Mouse (Mus musculus): Measurements from ENCODE around the gene Mtmr12. TPM values are rescaled to one million over a fixed set of nuclear protein-coding genes. Genes with fewer than 3 reads are reported as not detected.

The Mtmr12 gene
- total RNA-seq, 2 experiments from 2014 or later, result 15.1 to 24.7 TPM

- ATAC-seq (replicated peaks; ENCODE audit: low FRiP score, poor library complexity, severe bottlenecking), result no peak
These were observed 26.6 kb downstream of the Mtmr12 start for GRCm38 (mm10) chr15:12231462-12231861.

GRCm38 (mm10) chr15:12232429-12232828 is 27.6 kb downstream of the Mtmr12 start:
- ATAC-seq (replicated peaks; ENCODE audit: low FRiP score, poor library complexity, severe bottlenecking), result no peak

- ATAC-seq (replicated peaks; ENCODE audit: low FRiP score, poor library complexity, severe bottlenecking), result no peak
These were observed 28.2 kb downstream of the Mtmr12 start for GRCm38 (mm10) chr15:12233021-12233420.

- no peak for ATAC-seq (replicated peaks; ENCODE audit: low FRiP score, poor library complexity, severe bottlenecking)
These were observed 30.7 kb downstream of the Mtmr12 start for GRCm38 (mm10) chr15:12235559-12235958.

- no peak for ATAC-seq (replicated peaks; ENCODE audit: low FRiP score, poor library complexity, severe bottlenecking)
These were observed 31.2 kb downstream of the Mtmr12 start for GRCm38 (mm10) chr15:12235983-12236382.

GRCm38 (mm10) chr15:12236961-12237360 is 32.1 kb downstream of the Mtmr12 start:
- ATAC-seq (replicated peaks; ENCODE audit: low FRiP score, poor library complexity, severe bottlenecking), result no peak

GRCm38 (mm10) chr15:12237539-12237938 is 32.7 kb downstream of the Mtmr12 start:
- no peak for ATAC-seq (replicated peaks; ENCODE audit: low FRiP score, poor library complexity, severe bottlenecking)

GRCm38 (mm10) chr15:12238337-12238736 is 33.5 kb downstream of the Mtmr12 start:
- no peak for ATAC-seq (replicated peaks; ENCODE audit: low FRiP score, poor library complexity, severe bottlenecking)

- no peak for ATAC-seq (replicated peaks; ENCODE audit: low FRiP score, poor library complexity, severe bottlenecking)
These were observed 36.0 kb downstream of the Mtmr12 start for GRCm38 (mm10) chr15:12240705-12241328.

- ATAC-seq (replicated peaks; ENCODE audit: low FRiP score, poor library complexity, severe bottlenecking), result no peak
These were observed 39.0 kb downstream of the Mtmr12 start for GRCm38 (mm10) chr15:12243792-12244191.

- ATAC-seq (replicated peaks; ENCODE audit: low FRiP score, poor library complexity, severe bottlenecking), result peak; percentile 25; the same call in 1 of the 2 replicates
These were observed 40.9 kb downstream of the Mtmr12 start for GRCm38 (mm10) chr15:12245580-12246359.

- ATAC-seq (replicated peaks; ENCODE audit: low FRiP score, poor library complexity, severe bottlenecking), result no peak
These were observed 41.7 kb downstream of the Mtmr12 start for GRCm38 (mm10) chr15:12246360-12247158.

GRCm38 (mm10) chr15:12247159-12247603 is 42.4 kb downstream of the Mtmr12 start:
- ATAC-seq (replicated peaks; ENCODE audit: low FRiP score, poor library complexity, severe bottlenecking), result no peak

- ATAC-seq (replicated peaks; ENCODE audit: low FRiP score, poor library complexity, severe bottlenecking), result peak; percentile 62; the same call in 1 of the 2 replicates
These were observed 43.5 kb downstream of the Mtmr12 start for GRCm38 (mm10) chr15:12248279-12248678.

- ATAC-seq (replicated peaks; ENCODE audit: low FRiP score, poor library complexity, severe bottlenecking), result no peak
These were observed 45.5 kb downstream of the Mtmr12 start for GRCm38 (mm10) chr15:12250350-12250749.

- ATAC-seq (replicated peaks; ENCODE audit: low FRiP score, poor library complexity, severe bottlenecking), result no peak
These were observed 46.8 kb downstream of the Mtmr12 start for GRCm38 (mm10) chr15:12251416-12252140.

GRCm38 (mm10) chr15:12252141-12252489 is 47.3 kb downstream of the Mtmr12 start:
- ATAC-seq (replicated peaks; ENCODE audit: low FRiP score, poor library complexity, severe bottlenecking), result no peak

- no peak for ATAC-seq (replicated peaks; ENCODE audit: low FRiP score, poor library complexity, severe bottlenecking)
These were observed 53.1 kb downstream of the Mtmr12 start for GRCm38 (mm10) chr15:12257730-12258494.

- no peak for ATAC-seq (replicated peaks; ENCODE audit: low FRiP score, poor library complexity, severe bottlenecking)
These were observed 58.2 kb downstream of the Mtmr12 start for GRCm38 (mm10) chr15:12263056-12263455.
